Mouse (Mus musculus) kidney, postnatal 36 days (tissue): ENCODE measurements at regions not wholly inside any gene's neighbourhood (a gene's known extent, or its start where the extent isn't known, plus 50 kb on each side); places are given as distances from the start of the nearest gene placed in this dataset.
"Not testable (repeated sequence)": the region's sequence is repeated elsewhere in the genome, so short reads cannot be mapped to it uniquely, and the experiment has no call there.

ENCODE experiments used
- DNase-seq, 2 experiments: peaks; one replicate each; pipeline ENCODE4 v3.0.0; 2021 to 2022; ENCODE audit warnings: mixed read lengths in 2 of 2

DNA sequence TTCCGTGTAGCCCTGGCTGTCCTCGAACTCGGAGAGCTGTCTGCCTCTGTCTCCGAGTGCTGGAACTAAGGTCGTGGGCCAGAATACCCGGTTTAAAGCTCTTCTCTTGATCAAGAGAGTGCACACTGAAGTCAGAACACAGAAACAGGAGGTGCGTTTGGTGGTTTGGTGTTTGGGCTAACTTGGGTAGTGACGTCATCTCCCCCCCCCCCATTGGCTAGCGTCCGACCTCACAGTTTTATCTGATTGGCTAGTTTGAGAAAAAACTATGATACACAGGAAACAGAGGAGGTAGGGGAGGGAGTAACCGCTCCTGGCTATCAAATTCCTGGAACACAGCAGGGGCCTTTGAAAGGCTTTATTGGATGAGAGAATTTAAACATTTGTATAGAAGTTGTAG lies 60.2 kb upstream of the Pim1 start:
- no peak for DNase-seq

DNA sequence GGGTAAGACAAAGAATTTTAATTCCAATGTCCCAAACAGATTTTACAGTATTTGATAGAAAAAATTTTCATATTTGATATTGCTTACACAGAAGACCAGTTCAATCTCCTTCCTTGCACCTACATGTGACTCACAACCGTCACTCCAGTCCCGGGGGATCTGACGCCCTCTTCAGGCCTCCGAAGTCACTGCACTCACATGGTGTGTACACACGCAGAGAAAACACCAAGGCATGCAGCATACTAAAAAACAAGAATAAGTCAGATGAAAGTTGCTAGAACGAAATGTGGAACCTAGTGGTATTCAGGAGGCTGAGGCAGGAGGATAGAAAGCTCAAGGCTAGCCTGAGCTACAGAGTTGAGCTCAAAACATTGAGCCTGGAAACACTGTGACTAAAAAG lies 59.7 kb upstream of the Pim1 start:
- DNase-seq, result no peak

DNA sequence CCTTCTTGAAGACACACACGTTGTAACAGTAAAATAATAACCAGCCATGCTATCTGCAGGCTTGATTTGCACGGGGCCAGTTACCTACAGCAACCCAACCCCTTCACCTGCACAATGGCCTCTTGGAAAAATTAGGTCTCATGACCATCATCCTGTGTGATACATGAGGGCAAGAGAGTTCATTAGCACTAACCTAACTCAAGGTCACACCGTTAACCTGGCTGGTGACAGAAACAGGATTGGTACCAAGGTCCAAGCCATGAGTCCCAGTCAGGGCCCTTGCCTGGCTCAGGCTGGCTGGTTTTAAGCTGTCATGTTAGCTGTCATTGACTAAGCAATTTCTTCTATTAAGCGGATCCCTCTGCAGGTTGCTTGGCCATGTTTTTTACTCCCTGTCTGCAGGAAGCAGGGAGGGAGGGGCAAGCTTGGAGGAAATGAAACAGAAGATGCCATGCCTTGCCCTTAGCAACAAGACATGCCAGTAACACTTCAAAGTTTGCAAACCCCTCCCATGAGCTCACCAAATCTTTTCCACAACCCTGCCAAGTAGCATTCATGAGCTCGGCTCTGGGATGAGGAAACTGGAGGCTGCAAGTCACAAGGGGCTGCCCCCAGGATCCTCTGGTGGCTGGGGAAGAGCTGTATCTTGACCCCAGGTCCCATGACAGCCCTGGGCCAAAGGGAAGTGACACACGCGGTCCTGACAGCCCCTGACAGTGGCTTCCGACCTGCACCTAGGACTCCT lies 58.8 kb upstream of the Pim1 start:
- DNase-seq, result peak in 1 of 2 experiments; percentile 20

DNA sequence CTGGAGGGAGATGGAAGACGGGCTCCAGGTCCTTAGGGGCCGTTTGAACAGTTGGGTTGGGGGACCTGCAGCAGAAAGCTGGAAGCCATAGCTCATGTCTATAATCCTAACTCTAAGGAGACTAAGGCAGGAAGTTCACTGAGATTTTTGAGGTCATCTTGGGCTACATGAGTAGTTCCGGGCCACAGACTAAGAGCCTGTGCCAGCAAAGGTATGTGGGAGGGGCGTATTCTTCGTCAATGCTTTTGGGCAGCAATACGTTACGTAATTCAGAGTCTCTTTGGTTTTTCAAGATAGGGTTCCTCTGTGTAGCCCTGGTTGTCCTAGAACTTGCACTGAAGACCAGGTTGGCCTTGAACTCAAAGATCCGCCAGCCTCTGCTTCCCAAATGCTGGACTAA lies 57.9 kb upstream of the Pim1 start:
- DNase-seq, result no peak

DNA sequence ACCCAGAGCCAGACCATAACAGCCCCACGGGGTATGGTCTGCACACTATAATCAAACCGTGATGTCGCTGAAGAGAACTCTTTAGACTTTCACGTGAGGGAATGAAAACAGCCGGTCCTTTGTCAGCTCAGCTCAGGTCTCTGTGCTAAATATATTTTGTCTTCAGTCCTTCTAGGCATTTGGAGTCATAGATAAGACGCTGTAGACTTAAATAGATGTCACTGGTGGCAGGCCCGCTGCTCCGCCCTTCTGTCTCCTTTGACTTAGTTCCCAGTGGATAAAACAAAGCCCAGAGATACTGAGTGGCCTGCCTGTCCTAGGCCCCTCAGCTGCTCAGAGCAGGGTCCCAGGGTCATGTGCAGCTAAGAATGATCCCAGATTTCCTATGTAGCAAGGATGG lies 57.2 kb upstream of the Pim1 start:
- no peak for DNase-seq

DNA sequence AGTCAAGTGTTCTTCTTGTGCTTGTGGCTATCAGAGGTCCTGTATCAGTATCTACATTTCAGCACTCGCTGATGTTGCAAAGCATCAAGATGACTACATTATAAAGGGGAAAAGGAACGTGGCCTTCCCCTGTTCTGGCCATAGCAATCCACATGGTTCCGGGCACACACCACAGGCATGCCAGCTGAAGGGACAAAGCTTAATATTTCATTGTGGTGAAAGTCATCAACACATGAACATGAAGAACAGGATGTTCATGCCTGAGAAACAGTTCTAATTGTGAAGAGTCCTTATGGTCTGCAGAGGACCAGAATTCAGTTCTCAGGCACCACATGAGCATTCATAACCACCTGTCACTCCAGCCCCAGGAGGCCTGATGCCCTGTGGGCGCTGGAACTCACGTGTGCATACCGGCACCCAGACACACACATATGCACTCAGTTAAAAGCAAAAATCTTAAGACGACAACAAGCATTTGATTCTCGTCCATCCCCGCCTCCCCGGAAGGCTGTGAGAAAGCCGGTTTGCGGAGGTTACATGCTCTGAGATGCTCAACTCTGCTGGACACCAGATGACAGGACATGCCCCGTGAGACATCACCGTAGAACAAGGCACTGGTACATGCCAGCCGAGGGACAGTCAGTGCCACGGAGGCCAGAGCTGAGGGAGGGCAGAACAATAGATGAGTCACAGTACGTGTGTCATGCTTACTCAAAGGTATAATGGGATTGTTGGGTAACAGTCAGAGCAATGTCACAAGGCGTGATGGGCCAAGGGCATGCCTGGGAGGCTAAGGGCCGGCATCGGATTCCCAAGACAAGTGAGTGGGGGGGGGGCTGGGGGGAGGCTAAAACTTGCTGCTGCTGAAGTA lies 56.2 kb upstream of the Pim1 start:
- DNase-seq, result no peak

DNA sequence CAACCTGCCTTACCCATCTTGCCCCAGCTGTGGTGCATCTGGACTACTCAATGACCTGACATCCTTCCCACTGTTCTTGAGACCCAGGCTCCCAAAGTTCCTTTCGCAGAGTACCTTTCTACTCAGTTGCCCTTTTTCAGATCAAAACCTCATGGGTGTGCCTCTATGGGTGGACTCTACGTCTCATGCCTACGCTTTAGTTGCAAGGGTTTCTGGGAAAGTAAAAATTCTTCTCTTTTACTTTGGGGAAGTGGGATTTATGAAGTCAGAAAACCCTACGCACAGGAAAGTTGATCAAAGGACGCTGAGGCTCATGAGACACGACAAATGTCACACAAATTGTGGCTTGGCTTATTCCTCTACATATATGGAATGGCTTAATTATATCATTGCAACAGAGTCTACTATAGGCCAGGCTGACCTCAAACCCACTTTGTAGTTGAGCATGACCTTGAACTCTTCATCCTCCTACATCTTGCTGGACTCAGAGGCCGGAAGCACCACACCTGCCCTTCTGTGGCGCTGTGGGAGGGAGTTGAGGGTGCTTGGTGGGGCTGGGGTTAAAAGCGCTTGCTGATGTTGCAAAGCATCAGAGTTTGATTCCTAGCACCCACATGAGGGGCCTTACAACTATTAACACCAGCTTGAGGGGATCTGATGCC lies 55.1 kb upstream of the Pim1 start:
- DNase-seq, result no peak

DNA sequence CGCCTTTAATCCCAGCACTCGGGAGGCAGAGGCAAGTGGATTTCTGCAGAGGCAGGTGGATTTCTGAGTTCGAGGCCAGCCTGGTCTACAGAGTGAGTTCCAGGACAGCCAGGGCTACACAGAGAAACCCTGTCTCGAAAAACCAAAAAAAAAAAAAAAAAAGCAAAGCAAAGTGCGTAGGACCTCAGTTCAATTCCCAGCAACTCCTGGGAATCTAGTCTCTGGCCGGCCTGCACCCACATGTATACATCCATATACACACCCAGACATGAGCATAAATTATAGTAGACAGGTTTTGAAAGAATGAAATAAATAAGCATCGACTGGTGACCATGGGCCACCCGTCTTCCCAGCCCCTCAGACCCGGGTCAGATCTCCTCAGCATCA lies 54.1 kb upstream of the Pim1 start:
- not testable (repeated sequence) for DNase-seq

DNA sequence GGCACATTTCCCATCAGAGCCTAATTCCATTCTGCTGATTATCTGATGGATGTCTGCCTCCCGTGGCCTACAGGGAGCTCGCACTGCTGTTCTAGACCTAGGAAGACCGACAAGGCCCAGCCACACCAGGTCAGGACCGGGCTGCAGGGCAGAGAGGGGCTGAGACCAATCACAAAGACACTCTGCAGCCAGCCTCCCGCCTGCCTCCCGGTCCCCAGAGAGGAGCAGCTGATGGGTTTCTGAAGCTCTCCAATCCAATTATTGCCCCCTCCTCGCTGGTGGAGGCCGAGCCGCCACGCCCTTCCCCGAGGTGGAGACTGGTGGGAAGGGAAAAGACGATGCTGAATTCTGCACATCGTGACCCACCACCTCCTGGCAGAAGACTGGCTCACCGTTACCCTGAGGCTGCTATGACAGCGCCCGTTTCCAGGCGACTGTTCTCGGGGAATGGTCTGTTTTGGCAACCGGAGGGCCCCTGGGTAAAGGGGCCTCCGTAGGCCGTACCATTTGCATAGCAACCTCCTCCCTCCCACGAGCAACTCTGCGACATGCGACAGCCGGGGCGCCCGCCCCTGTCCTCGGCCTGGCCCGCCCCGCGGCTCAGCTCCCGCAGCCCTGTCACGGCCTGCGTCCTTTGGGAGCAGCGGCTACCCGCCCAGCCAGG lies 53.5 kb upstream of the Pim1 start:
- peak; percentile 74 to 79 for DNase-seq

DNA sequence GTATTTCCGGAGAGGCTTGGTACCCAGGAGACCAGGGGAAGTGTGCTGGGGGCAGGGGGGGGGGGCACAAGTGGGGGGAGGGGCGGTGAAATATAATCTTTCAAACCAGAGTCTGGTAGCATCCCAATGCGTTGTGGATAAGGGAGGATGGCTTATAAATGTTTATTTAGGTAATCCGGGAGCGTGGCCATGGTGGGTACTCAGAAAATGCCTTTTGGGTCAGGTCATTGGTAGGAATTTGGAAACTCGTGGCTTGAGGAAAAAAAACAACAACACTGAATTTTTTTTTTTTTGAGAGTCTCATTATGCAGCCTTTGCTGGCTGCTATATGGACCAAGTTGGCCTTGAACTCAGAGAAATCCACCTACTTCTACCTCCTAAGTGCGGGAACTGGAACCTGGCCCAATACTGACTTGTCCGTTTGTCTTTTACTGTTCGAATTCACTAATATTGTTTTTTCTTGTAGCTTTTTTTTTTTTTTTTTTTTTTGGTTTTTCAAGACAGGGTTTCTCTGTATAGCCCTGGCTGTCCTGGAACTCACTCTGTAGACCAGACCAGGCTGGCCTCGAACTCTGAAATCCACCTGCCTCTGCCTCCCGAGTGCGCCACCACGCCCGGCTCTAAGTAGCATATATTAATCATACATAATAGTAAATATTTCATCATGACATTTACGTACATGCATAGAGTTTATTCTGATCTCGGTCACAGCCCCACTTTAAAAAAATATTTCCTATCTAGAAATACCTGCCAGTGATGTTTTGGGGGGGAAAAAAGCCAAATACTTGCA lies 52.8 kb upstream of the Pim1 start:
- DNase-seq, result no peak

DNA sequence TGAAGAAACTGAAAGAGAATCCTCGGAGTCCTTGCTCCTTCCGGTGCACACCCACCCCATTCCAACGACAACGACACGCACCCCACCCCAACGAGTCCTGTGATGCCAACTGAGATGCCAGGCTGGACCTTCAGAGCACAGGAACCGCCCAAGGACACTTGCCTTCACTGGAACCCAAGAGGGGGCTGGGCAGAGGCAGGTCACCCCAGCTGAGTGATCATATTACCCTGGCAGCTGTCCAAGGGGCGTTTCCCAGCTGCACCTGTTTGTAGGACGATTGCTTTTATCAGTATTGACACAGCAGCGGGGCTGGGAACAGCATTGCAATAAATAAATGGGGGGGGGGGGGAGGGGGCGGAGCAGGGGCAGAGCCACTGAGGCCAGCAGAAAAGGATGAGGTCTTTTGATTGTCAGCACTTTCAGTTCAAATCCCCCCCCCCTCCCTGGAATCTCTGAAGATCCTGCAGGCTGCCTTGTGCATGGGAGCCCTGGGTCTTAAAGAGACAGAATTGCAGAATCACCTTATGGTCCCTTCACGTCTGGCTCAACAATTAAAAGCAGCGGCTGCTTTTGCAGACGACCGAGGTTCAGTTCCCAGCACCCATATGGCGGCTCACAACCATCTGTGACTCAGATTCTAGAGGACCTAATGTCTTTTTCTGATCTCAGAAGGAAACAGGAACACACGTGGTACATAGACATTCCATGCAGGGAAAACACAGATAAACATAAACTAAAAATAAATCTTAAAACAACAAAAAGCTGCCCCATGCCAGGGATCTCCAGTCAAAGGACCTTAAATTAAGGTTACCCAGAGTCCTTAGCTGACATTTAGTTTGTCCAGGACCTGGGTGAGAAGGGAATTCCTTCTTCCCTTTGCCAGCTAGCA lies 52.0 kb upstream of the Pim1 start:
- DNase-seq, result peak; percentile 83 to 86

DNA sequence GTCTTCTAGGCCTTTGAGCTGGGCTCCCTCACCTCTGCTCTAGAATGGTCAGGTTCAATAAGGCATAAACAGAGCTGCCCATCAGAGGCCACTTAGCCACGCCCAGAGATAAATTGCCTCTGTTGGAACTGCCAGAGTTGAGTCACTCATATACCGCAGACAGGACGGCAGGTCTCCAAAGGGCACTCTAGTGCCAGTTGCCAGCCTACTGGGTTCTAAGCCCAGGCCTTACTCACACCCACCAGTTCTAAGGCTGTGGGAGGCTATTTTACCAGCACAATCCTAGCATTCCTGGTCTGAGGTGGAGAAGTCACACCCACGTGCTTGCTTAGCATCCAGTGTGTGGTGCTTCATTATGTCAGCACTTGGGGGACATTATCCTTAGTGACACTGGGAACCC lies 50.6 kb upstream of the Pim1 start:
- no peak for DNase-seq

DNA sequence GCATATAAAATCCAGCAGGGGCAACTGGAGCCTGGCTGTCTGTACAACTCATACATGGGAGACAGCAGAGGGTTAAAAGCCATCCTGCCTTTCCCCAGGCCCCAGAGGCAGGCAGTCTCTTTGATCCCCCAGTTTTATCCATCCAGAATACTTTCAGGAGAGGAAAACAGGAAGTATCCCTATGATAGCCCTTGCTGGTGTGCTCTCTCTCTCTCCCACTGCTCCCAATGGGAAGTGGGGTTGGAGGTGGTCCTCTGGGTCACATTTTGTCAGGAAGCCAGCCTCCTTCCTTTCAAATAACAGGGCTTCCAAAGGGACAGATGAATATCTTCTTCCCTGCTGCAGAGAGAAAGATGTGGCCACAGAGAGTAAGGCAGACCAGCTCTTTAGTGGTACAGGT lies 50.1 kb upstream of the Pim1 start:
- no peak for DNase-seq
